Mouse (Mus musculus) myocyte (in vitro differentiated cells): ENCODE data around the gene Zbtb5. TPM values are rescaled to one million over a fixed set of nuclear protein-coding genes. Genes with fewer than 3 reads are reported as not detected.

Experiments used
- H3K27me3 ChIP-seq: one replicate; pipeline ENCODE4 v1.6.1; 2011; ENCODE audit not compliant: control insufficient read depth, insufficient read depth, insufficient read length
- H3K36me3 ChIP-seq: one replicate; pipeline ENCODE4 v1.6.1; 2011; ENCODE audit not compliant: control insufficient read depth, insufficient read depth
- H3K4me2 ChIP-seq: one replicate; pipeline ENCODE4 v1.6.1; 2011; ENCODE audit warnings: low read depth, control low read depth
- H3K4me3 ChIP-seq: one replicate; pipeline ENCODE4 v1.5.1; 2011; ENCODE audit warnings: mild to moderate bottlenecking, control low read depth, moderate library complexity
- H3K79me2 ChIP-seq: one replicate; pipeline ENCODE4 v1.6.1; 2011; ENCODE audit not compliant: control insufficient read depth, insufficient read depth
- H3ac ChIP-seq: one replicate; pipeline ENCODE4 v1.6.1; 2011; ENCODE audit not compliant: control insufficient read depth, insufficient read length
- CEBPB ChIP-seq: IDR thresholded peaks from 2 replicates; pipeline ENCODE4 v1.6.1; 2011; ENCODE audit warnings: mild to moderate bottlenecking, moderate library complexity; ENCODE audit not compliant: poor library complexity, insufficient read depth, severe bottlenecking
- E2F4 ChIP-seq: IDR thresholded peaks from one replicate; pipeline ENCODE4 v1.6.1; 2011; ENCODE audit warnings: mild to moderate bottlenecking, control low read depth, moderate library complexity; ENCODE audit not compliant: insufficient read depth
- MAX ChIP-seq: IDR thresholded peaks from one replicate; pipeline ENCODE4 v1.6.1; 2011; ENCODE audit warnings: low read depth, mild to moderate bottlenecking, control low read depth
- MYOD1 ChIP-seq, 3 experiments: IDR thresholded peaks; one replicate each; pipeline ENCODE4 v1.6.1; 2011; ENCODE audit warnings: control low read depth in 2 of 3, low read depth in 2 of 3, mild to moderate bottlenecking in 2 of 3, moderate library complexity in 1 of 3; ENCODE audit not compliant: insufficient read length in 2 of 3, control insufficient read depth in 1 of 3
- MYOG ChIP-seq, 3 experiments: IDR thresholded peaks; one replicate each; pipeline ENCODE4 v1.6.1; 2011; ENCODE audit warnings: control low read depth in 2 of 3, low read depth in 2 of 3, mild to moderate bottlenecking in 2 of 3; ENCODE audit not compliant: insufficient read length in 2 of 3, control insufficient read depth in 1 of 3, insufficient read depth in 1 of 3
- POLR2A ChIP-seq: IDR thresholded peaks from one replicate; pipeline ENCODE4 v1.6.1; 2011; ENCODE audit warnings: low read depth, mild to moderate bottlenecking, control low read depth, moderate library complexity; ENCODE audit not compliant: insufficient read length
- POLR2AphosphoS2 ChIP-seq: IDR thresholded peaks from one replicate; pipeline ENCODE4 v1.6.1; 2011; ENCODE audit warnings: low read depth, control low read depth; ENCODE audit not compliant: insufficient read length
- REST ChIP-seq: IDR thresholded peaks from one replicate; pipeline ENCODE4 v1.6.1; 2011; ENCODE audit warnings: mild to moderate bottlenecking, control low read depth, moderate library complexity; ENCODE audit not compliant: insufficient read depth, insufficient read length
- SRF ChIP-seq: IDR thresholded peaks from one replicate; pipeline ENCODE4 v1.6.1; 2011; ENCODE audit warnings: low read depth; ENCODE audit not compliant: control insufficient read depth, insufficient read length
- TCF12 ChIP-seq: IDR thresholded peaks from one replicate; pipeline ENCODE4 v1.6.1; 2011; ENCODE audit warnings: mild to moderate bottlenecking, control low read depth; ENCODE audit not compliant: poor library complexity, insufficient read depth, severe bottlenecking
- TCF3 ChIP-seq: IDR thresholded peaks from one replicate; pipeline ENCODE4 v1.6.1; 2011; ENCODE audit warnings: low read depth, control low read depth; ENCODE audit not compliant: insufficient read length
- USF1 ChIP-seq: IDR thresholded peaks from one replicate; pipeline ENCODE4 v1.6.1; 2011; ENCODE audit warnings: low read depth, mild to moderate bottlenecking, control low read depth, moderate library complexity
- polyA plus RNA-seq: library from polyadenylated mRNA; unstranded; fragments of >200 nt; fragmentation: generic; extraction: Trizol; gene quantifications from one replicate; pipeline ENCODE4 v1.2.1, GENCODE M21; 2012; ENCODE audit warnings: missing spikeins

Zbtb5 gene
- polyA plus RNA-seq, 1 experiment, result 5.1 TPM

DNA sequence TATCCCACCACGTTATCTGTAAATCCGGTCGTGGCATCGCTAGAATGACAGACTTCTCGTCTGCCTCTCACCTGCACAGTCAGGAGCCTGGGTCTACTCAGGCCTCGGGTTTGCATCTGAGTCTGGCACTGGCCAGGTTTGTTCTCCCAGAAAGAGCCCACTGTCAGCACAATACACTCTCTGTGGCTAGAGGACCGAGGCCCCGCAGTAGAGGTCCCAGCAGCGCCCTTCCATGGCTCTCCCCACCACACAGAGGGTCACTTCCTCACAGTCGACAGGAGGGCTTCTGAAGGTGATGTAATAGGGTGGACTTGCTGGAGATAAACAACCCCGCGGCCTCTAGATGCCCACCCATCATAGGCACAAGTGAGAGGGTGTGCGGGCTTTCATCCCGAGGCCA, 38.3 kb downstream of the Zbtb5 start:
- H3K27me3 ChIP-seq, result peaks cover 2% of the 10 kb centered on the region
- H3K36me3 ChIP-seq, result no peaks in the 10 kb centered on the region
- TF ChIP-seq POLR2AphosphoS2, result no peak
- TF ChIP-seq REST, result no peak
- TF ChIP-seq MYOD1 (IDR thresholded peaks at IDR 0.05; ENCODE audit: control insufficient read depth in 1 of 3, insufficient read length in 2 of 3, low read depth in 2 of 3), result no peak
- TF ChIP-seq MAX, result no peak
- TF ChIP-seq USF1, result no peak
- no peak for TF ChIP-seq E2F4
- TF ChIP-seq POLR2A, result no peak
- TF ChIP-seq MYOG (IDR thresholded peaks at IDR 0.05; ENCODE audit: control insufficient read depth in 1 of 3, insufficient read depth in 1 of 3, insufficient read length in 2 of 3, low read depth in 2 of 3), result no peak
- no peak for TF ChIP-seq TCF3
- no peak for TF ChIP-seq CEBPB
- TF ChIP-seq SRF, result no peak
- TF ChIP-seq TCF12, result no peak
- H3ac ChIP-seq, result no peak overlapping the region
- H3K4me3 ChIP-seq, result no peak overlapping the region
- H3K79me2 ChIP-seq, result no peaks in the 10 kb centered on the region
- H3K4me2 ChIP-seq, result peak overlapping the region; percentile 71

DNA sequence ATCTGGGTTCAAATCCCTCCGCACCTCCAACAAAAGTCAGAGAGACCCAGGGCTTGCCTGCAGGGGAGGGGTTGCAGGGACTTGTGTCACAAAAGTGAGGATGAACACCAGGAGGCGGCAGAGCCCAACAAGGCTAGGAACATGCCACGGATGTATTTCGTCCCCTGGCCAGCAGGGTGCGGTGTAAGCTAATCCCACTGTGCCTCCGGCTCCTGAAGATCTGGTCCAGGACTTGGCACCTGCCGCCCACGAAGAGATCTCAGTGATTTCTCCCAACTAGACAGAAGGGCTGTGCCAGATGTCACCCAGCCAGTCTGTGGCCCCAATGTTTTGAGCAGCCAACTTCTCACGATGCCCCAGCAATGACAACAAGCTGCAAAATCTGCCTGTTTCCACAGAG, 38.8 kb downstream of the Zbtb5 start:
- H3K4me3 ChIP-seq, result no peak overlapping the region
- no peak overlapping the region for H3ac ChIP-seq
- no peaks in the 10 kb centered on the region for H3K36me3 ChIP-seq
- H3K27me3 ChIP-seq, result peaks cover 6% of the 10 kb centered on the region
- TF ChIP-seq TCF12 (no peak), SRF (peak; percentile 23), MYOD1 (IDR thresholded peaks at IDR 0.05; ENCODE audit: control insufficient read depth in 1 of 3, insufficient read length in 2 of 3, low read depth in 2 of 3) (peak in 1 of 3 experiments; percentile 25)
- H3K4me2 ChIP-seq, result peak overlapping the region; percentile 71
- no peaks in the 10 kb centered on the region for H3K79me2 ChIP-seq

- no peaks in the 10 kb centered on the region for H3K79me2 ChIP-seq
- TF ChIP-seq MYOD1 (IDR thresholded peaks at IDR 0.05; ENCODE audit: control insufficient read depth in 1 of 3, insufficient read length in 2 of 3, low read depth in 2 of 3) (no peak), MYOG (IDR thresholded peaks at IDR 0.05; ENCODE audit: control insufficient read depth in 1 of 3, insufficient read depth in 1 of 3, insufficient read length in 2 of 3, low read depth in 2 of 3) (no peak), MAX (no peak), E2F4 (no peak), REST (no peak), POLR2A (no peak), USF1 (no peak), CEBPB (no peak), TCF12 (no peak), POLR2AphosphoS2 (no peak), TCF3 (no peak), SRF (no peak)
- H3ac ChIP-seq, result no peak overlapping the region
These were observed 41.6 kb downstream of the Zbtb5 start for GRCm38 (mm10) chr4:44970612-44971110.

DNA sequence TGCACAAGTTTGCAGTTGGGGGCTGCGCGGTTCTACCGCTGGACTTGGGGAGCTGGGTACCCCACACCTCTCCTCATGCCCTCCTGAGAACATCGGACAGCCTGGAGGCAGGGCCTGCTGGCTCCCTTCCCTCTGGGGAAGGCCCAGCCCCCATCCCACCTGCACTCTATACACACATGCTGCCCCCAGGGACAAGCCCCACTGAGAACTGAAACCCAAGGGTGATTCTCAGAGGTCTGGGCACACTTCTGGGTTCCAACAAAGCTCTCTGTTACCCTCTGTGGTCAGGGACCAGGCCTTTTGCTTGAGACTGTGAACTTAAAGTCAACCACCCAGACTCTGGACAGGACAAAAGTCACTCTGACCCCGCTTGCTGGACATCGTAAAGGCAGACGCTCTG, 42.2 kb downstream of the Zbtb5 start:
- no peak overlapping the region for H3K4me3 ChIP-seq
- no peaks in the 10 kb centered on the region for H3K36me3 ChIP-seq
- H3ac ChIP-seq, result no peak overlapping the region
- H3K79me2 ChIP-seq, result no peaks in the 10 kb centered on the region
- H3K4me2 ChIP-seq, result no peak overlapping the region
- H3K27me3 ChIP-seq, result peaks cover 29% of the 10 kb centered on the region
- TF ChIP-seq MYOD1 (IDR thresholded peaks at IDR 0.05; ENCODE audit: control insufficient read depth in 1 of 3, insufficient read length in 2 of 3, low read depth in 2 of 3) (no peak), MYOG (IDR thresholded peaks at IDR 0.05; ENCODE audit: control insufficient read depth in 1 of 3, insufficient read depth in 1 of 3, insufficient read length in 2 of 3, low read depth in 2 of 3) (no peak), USF1 (no peak), POLR2AphosphoS2 (no peak), REST (no peak), CEBPB (no peak), MAX (no peak), E2F4 (no peak), TCF12 (no peak), TCF3 (no peak), SRF (no peak), POLR2A (no peak)

More at GRCm38 (mm10) chr4:44970612-44971110, 41.6 kb downstream of the Zbtb5 start:
- Histone ChIP-seq H3K36me3 (no peaks in the 10 kb centered on the region), H3K27me3 (peaks cover 29% of the 10 kb centered on the region), H3K4me2 (no peak overlapping the region), H3K4me3 (no peak overlapping the region)

DNA sequence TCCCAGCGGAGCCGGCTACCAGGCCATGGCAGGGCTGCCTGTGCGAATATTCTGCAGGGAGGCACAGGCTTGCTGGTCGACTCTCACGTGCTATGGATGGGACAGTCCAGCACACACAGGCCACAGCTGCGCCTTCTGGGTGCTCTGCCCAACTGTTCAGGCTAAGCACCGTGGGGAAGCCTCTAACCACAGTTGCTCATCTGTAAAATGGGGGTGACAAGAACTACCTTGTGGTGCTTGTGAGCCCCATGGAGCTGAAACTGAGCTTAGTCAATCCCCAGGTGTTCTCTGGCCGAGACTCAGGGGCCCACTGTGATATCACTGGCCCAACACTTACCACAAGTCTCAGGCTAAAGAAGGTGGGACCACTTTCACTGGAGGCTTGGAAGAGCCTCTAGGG, 44.8 kb downstream of the Zbtb5 start:
- H3K79me2 ChIP-seq, result no peaks in the 10 kb centered on the region
- peaks cover 29% of the 10 kb centered on the region for H3K27me3 ChIP-seq
- no peak overlapping the region for H3ac ChIP-seq
- H3K36me3 ChIP-seq, result no peaks in the 10 kb centered on the region
- H3K4me2 ChIP-seq, result no peak overlapping the region
- H3K4me3 ChIP-seq, result no peak overlapping the region
- TF ChIP-seq POLR2AphosphoS2, result no peak
- TF ChIP-seq MAX, result no peak
- TF ChIP-seq CEBPB, result no peak
- TF ChIP-seq TCF12, result no peak
- no peak for TF ChIP-seq E2F4
- peak in 1 of 3 experiments; percentile 30 for TF ChIP-seq MYOG (IDR thresholded peaks at IDR 0.05; ENCODE audit: control insufficient read depth in 1 of 3, insufficient read depth in 1 of 3, insufficient read length in 2 of 3, low read depth in 2 of 3)
- peak in 1 of 3 experiments; percentile 37 for TF ChIP-seq MYOD1 (IDR thresholded peaks at IDR 0.05; ENCODE audit: control insufficient read depth in 1 of 3, insufficient read length in 2 of 3, low read depth in 2 of 3)
- no peak for TF ChIP-seq POLR2A
- no peak for TF ChIP-seq USF1
- no peak for TF ChIP-seq TCF3
- no peak for TF ChIP-seq SRF
- no peak for TF ChIP-seq REST
